Mouse (Mus musculus) C2C12 (cell line): ENCODE data around the gene Gm9913. TPM values are rescaled to one million over a fixed set of nuclear protein-coding genes. Genes with fewer than 3 reads are reported as not detected.
A peak's percentile ranks its signal among the peaks of the same experiment; 100 is the strongest.

Experiments
- H3K27me3 ChIP-seq: one replicate; pipeline ENCODE4 v1.6.1; 2011; ENCODE audit not compliant: control insufficient read depth, insufficient read depth, insufficient read length
- H3K36me3 ChIP-seq: one replicate; pipeline ENCODE4 v1.6.1; 2011; ENCODE audit not compliant: control insufficient read depth, insufficient read depth
- H3K4me3 ChIP-seq: one replicate; pipeline ENCODE4 v1.5.1; 2011; ENCODE audit warnings: mild to moderate bottlenecking, control low read depth; ENCODE audit not compliant: poor library complexity, insufficient read depth, severe bottlenecking
- H3K79me2 ChIP-seq: one replicate; pipeline ENCODE4 v1.6.1; 2011; ENCODE audit not compliant: control insufficient read depth, insufficient read depth
- H3K79me3 ChIP-seq: one replicate; pipeline ENCODE4 v1.6.1; 2011; ENCODE audit warnings: low read depth, control low read depth
- H3ac ChIP-seq: one replicate; pipeline ENCODE3; 2011; ENCODE audit warnings: low read depth; ENCODE audit not compliant: control insufficient read depth, insufficient read length
- CEBPB ChIP-seq: IDR thresholded peaks from one replicate; pipeline ENCODE4 v1.6.1; 2011; ENCODE audit warnings: low read depth, mild to moderate bottlenecking, control low read depth, moderate library complexity
- CTCF ChIP-seq: IDR thresholded peaks from one replicate; pipeline ENCODE4 v1.5.1; 2011; ENCODE audit not compliant: control insufficient read depth, insufficient read depth, insufficient read length
- FOSL1 ChIP-seq: IDR thresholded peaks from one replicate; pipeline ENCODE4 v1.8.0; 2011; ENCODE audit warnings: mild to moderate bottlenecking, low read length; ENCODE audit not compliant: poor library complexity, insufficient read depth, severe bottlenecking
- MAX ChIP-seq: IDR thresholded peaks from one replicate; pipeline ENCODE4 v1.6.1; 2011; ENCODE audit warnings: mild to moderate bottlenecking, control low read depth
- MYOD1 ChIP-seq: IDR thresholded peaks from one replicate; pipeline ENCODE4 v1.6.1; 2011; ENCODE audit warnings: low read depth; ENCODE audit not compliant: control insufficient read depth, insufficient read length
- MYOG ChIP-seq: IDR thresholded peaks from one replicate; pipeline ENCODE4 v1.6.1; 2011; ENCODE audit not compliant: control insufficient read depth, insufficient read length; ENCODE audit errors: extremely low read depth
- USF1 ChIP-seq: IDR thresholded peaks from one replicate; pipeline ENCODE4 v1.6.1; 2011; ENCODE audit warnings: low read depth, mild to moderate bottlenecking, control low read depth, moderate library complexity
- polyA plus RNA-seq: library from polyadenylated mRNA; unstranded; fragments of >200 nt; fragmentation: generic; extraction: Trizol; gene quantifications from one replicate; pipeline ENCODE4 v1.2.1, GENCODE M21; 2012; ENCODE audit warnings: missing spikeins

The Gm9913 gene
- polyA plus RNA-seq, 1 experiment = 0.09 TPM

GRCm38 (mm10) chr2:125506316-125507054 lies 1.6 kb downstream of the Gm9913 start:
- Histone ChIP-seq H3ac (peak overlapping the region; percentile 96), H3K79me2 (peaks cover 46% of the 10 kb centered on the region), H3K79me3 (peaks cover 25% of the 10 kb centered on the region), H3K36me3 (peaks cover 10% of the 10 kb centered on the region), H3K4me3 (peak overlapping the region; percentile 80), H3K27me3 (no peaks in the 10 kb centered on the region)
- no peak for TF ChIP-seq CEBPB
- TF ChIP-seq CTCF = no peak
- no peak for TF ChIP-seq USF1
- TF ChIP-seq FOSL1 = no peak
- no peak for TF ChIP-seq MYOD1

GRCm38 (mm10) chr2:125507893-125508292 lies 3.0 kb downstream of the Gm9913 start, which contains the start of gene Fbn1:
Gene Fbn1, minus strand, starts transcription at chr2:125507993.
- peak within 1 kb of the TSS; percentile 38 for H3ac ChIP-seq
- TF ChIP-seq CTCF (no peak), MAX (no peak), MYOG (no peak), USF1 (no peak), MYOD1 (no peak), FOSL1 (no peak), CEBPB (no peak)
- peaks cover 13% of the 10 kb centered on the region for H3K79me3 ChIP-seq
- peaks cover 3% of the 10 kb centered on the region for H3K36me3 ChIP-seq
- peak within 1 kb of the TSS; percentile 18 for H3K4me3 ChIP-seq
- H3K79me2 ChIP-seq = peaks cover 32% of the 10 kb centered on the region
- no peaks in the 10 kb centered on the region for H3K27me3 ChIP-seq

GRCm38 (mm10) chr2:125508381-125508780 lies 3.5 kb downstream of the Gm9913 start:
- TF ChIP-seq FOSL1 (no peak), MYOG (no peak), CEBPB (no peak), MYOD1 (no peak), MAX (no peak), USF1 (no peak), CTCF (no peak)
- H3K79me3 ChIP-seq = peaks cover 10% of the 10 kb centered on the region
- no peak overlapping the region for H3ac ChIP-seq
- H3K79me2 ChIP-seq = peaks cover 27% of the 10 kb centered on the region
- no peaks in the 10 kb centered on the region for H3K36me3 ChIP-seq
- no peak overlapping the region for H3K4me3 ChIP-seq
- H3K27me3 ChIP-seq = no peaks in the 10 kb centered on the region

GRCm38 (mm10) chr2:125510752-125511151 lies 5.9 kb downstream of the Gm9913 start:
- no peaks in the 10 kb centered on the region for H3K36me3 ChIP-seq
- TF ChIP-seq CEBPB = no peak
- TF ChIP-seq USF1 = no peak
- no peak for TF ChIP-seq CTCF
- no peak for TF ChIP-seq MAX
- TF ChIP-seq MYOG = no peak

GRCm38 (mm10) chr2:125511898-125512297 lies 7.0 kb downstream of the Gm9913 start:
- Histone ChIP-seq H3K79me2 (no peaks in the 10 kb centered on the region), H3K27me3 (no peaks in the 10 kb centered on the region), H3K4me3 (no peak overlapping the region), H3K79me3 (no peaks in the 10 kb centered on the region), H3K36me3 (no peaks in the 10 kb centered on the region), H3ac (no peak overlapping the region)
- TF ChIP-seq FOSL1 = no peak
- TF ChIP-seq CEBPB = no peak
- TF ChIP-seq CTCF = no peak
- TF ChIP-seq MYOD1 = no peak
- TF ChIP-seq USF1 = no peak
- no peak for TF ChIP-seq MYOG
- no peak for TF ChIP-seq MAX

More at GRCm38 (mm10) chr2:125510752-125511151, 5.9 kb downstream of the Gm9913 start:
- Histone ChIP-seq H3K4me3 (no peak overlapping the region), H3K79me3 (no peaks in the 10 kb centered on the region), H3K79me2 (peaks cover 3% of the 10 kb centered on the region), H3K27me3 (no peaks in the 10 kb centered on the region), H3ac (no peak overlapping the region)

GRCm38 (mm10) chr2:125512544-125512943 lies 7.7 kb downstream of the Gm9913 start:
- Histone ChIP-seq H3K79me3 (no peaks in the 10 kb centered on the region), H3K79me2 (no peaks in the 10 kb centered on the region)

More at GRCm38 (mm10) chr2:125512544-125512943, 7.7 kb downstream of the Gm9913 start:
- no peak overlapping the region for H3K4me3 ChIP-seq
- no peaks in the 10 kb centered on the region for H3K27me3 ChIP-seq
- H3K36me3 ChIP-seq = no peaks in the 10 kb centered on the region
- no peak overlapping the region for H3ac ChIP-seq
- TF ChIP-seq FOSL1 (no peak), MAX (no peak), USF1 (no peak), MYOG (no peak), MYOD1 (no peak), CEBPB (no peak), CTCF (no peak)
